Mouse (Mus musculus) left cerebral cortex, adult 9 months (tissue): Measurements from ENCODE around the gene Gabbr1.

Experiments
- DNase-seq, 2 experiments: peaks; one replicate each; pipeline ENCODE4 v3.0.0; 2022; ENCODE audit warnings: low spot score in 2 of 2

Gabbr1 gene

GRCm38 (mm10) chr17:37045611-37046311, at the start of gene Gabbr1:
TSS of gene Gabbr1 (plus strand) at chr17:37045966.
- DNase-seq: peak in 1 of 2 experiments; percentile 79

GRCm38 (mm10) chr17:36997033-36997735, 48.6 kb upstream of the Gabbr1 start:
- peak in 1 of 2 experiments; percentile 87 for DNase-seq

GRCm38 (mm10) chr17:36998477-36998876, 47.3 kb upstream of the Gabbr1 start:
- DNase-seq: no peak

- DNase-seq: no peak
Observed at GRCm38 (mm10) chr17:37000863-37001262, 44.9 kb upstream of the Gabbr1 start, which contains the start of gene Zfp57. TSS of gene Zfp57 (plus strand) at chr17:37001163.

- DNase-seq: no peak
Observed at GRCm38 (mm10) chr17:37002364-37003330, 43.1 kb upstream of the Gabbr1 start.

- DNase-seq: no peak
Observed at GRCm38 (mm10) chr17:37003366-37003765, 42.4 kb upstream of the Gabbr1 start.

GRCm38 (mm10) chr17:37008161-37008560, 37.6 kb upstream of the Gabbr1 start:
- DNase-seq: no peak

GRCm38 (mm10) chr17:37009460-37010042, 36.2 kb upstream of the Gabbr1 start:
- DNase-seq: no peak

GRCm38 (mm10) chr17:37011719-37012118, 34.0 kb upstream of the Gabbr1 start:
- DNase-seq: no peak

GRCm38 (mm10) chr17:37012141-37012540, 33.6 kb upstream of the Gabbr1 start:
- DNase-seq: no peak

- no peak for DNase-seq
Observed at GRCm38 (mm10) chr17:37016333-37016732, 29.4 kb upstream of the Gabbr1 start.

- peak in 1 of 2 experiments; percentile 37 for DNase-seq
Observed at GRCm38 (mm10) chr17:37018328-37018727, 27.4 kb upstream of the Gabbr1 start.

- peak; percentile 28 to 40 for DNase-seq
Observed at GRCm38 (mm10) chr17:37019242-37019641, 26.5 kb upstream of the Gabbr1 start.

- DNase-seq: peak in 1 of 2 experiments; percentile 48
Observed at GRCm38 (mm10) chr17:37022628-37023576, 22.9 kb upstream of the Gabbr1 start, which contains the start of gene Mog. TSS of gene Mog (minus strand) at chr17:37023398.

- no peak for DNase-seq
Observed at GRCm38 (mm10) chr17:37026425-37026824, 19.3 kb upstream of the Gabbr1 start.

- no peak for DNase-seq
Observed at GRCm38 (mm10) chr17:37027486-37027885, 18.3 kb upstream of the Gabbr1 start.

- DNase-seq: no peak
Observed at GRCm38 (mm10) chr17:37028212-37028611, 17.6 kb upstream of the Gabbr1 start.

- peak; percentile 90 to 96 for DNase-seq
Observed at GRCm38 (mm10) chr17:37028683-37029120, 17.1 kb upstream of the Gabbr1 start.

- DNase-seq: no peak
Observed at GRCm38 (mm10) chr17:37029162-37029561, 16.6 kb upstream of the Gabbr1 start.
